16 mouse cellular contexts compared by ENCODE assay signal in genomic region chr1:105110581-105111210, GRCm38 (mm10).
"Had no signal": no experiment of that assay in that cellular context is flagged by ENCODE, and none has a peak within 500 bp of the region (broad histone marks: within the 10 kb centered on the region; RNA-seq: fewer than 3 reads in every experiment).

No protein-coding gene starts in this region.

- H3K4me2 ChIP-seq: kidney, embryonic 15.5 days; liver, embryonic 13.5 days; midbrain, embryonic 11.5 days; stomach, embryonic 15.5 days had no signal

- H3K9me3 ChIP-seq: kidney, embryonic 15.5 days; liver, embryonic 13.5 days; stomach, embryonic 15.5 days had no signal

- H3K4me3 ChIP-seq: kidney, embryonic 15.5 days; left cerebral cortex, adult 2 months; liver, embryonic 13.5 days; stomach, embryonic 15.5 days had no signal

- H3K27ac ChIP-seq: kidney, embryonic 15.5 days; left cerebral cortex, adult 2 months; liver, embryonic 13.5 days; stomach, embryonic 15.5 days had no signal

- H3K27me3 ChIP-seq: kidney, embryonic 15.5 days; liver, embryonic 13.5 days; stomach, embryonic 15.5 days had no signal

- H3K9ac ChIP-seq: kidney, embryonic 15.5 days; liver, embryonic 13.5 days; stomach, embryonic 15.5 days had no signal

- H3K4me1 ChIP-seq: kidney, embryonic 15.5 days; liver, embryonic 13.5 days; stomach, embryonic 15.5 days had no signal

- H3K36me3 ChIP-seq: kidney, embryonic 15.5 days; liver, embryonic 13.5 days; stomach, embryonic 15.5 days had no signal

- DNase-seq: kidney, adult 11 months; kidney, adult 8-10 months; kidney, postnatal 10 days; kidney, postnatal 36 days; layer of hippocampus, postnatal 36 days; liver, embryonic 13.5 days; lung, adult 2 months; right cerebral cortex, postnatal 25 days; spleen, adult 18-20 months; thymus, adult 2 months; thymus, postnatal 14 days; thymus, postnatal 4 days had no signal
